Mouse (Mus musculus) adrenal gland, adult 8-10 months (tissue): ENCODE measurements at regions not wholly inside any gene's neighbourhood (a gene's known extent, or its start where the extent isn't known, plus 50 kb on each side); places are given as distances from the start of the nearest gene placed in this dataset.

ENCODE experiments used
- DNase-seq: peaks from one replicate; pipeline ENCODE4 v3.0.0; 2022

DNA sequence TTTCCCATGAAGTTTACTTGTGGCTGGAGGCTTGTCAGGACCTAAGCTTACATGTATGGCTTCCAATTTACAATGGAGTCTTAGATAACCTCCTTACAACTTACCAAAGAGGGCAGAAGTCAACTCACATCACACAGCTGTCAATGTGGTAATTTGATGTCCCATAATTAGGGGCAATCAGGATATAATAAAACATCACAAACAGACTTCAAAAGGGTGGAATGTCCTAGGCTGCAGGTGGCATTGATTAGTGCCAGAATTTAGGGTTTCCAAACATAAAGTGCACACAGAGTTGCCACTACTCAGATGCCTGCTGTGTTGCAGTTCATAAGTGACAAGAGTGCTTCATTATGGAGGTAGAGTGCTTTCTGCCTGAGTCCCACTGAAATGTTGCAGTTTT lies 227.9 kb downstream of the Rnd3 start:
- DNase-seq: no peak

DNA sequence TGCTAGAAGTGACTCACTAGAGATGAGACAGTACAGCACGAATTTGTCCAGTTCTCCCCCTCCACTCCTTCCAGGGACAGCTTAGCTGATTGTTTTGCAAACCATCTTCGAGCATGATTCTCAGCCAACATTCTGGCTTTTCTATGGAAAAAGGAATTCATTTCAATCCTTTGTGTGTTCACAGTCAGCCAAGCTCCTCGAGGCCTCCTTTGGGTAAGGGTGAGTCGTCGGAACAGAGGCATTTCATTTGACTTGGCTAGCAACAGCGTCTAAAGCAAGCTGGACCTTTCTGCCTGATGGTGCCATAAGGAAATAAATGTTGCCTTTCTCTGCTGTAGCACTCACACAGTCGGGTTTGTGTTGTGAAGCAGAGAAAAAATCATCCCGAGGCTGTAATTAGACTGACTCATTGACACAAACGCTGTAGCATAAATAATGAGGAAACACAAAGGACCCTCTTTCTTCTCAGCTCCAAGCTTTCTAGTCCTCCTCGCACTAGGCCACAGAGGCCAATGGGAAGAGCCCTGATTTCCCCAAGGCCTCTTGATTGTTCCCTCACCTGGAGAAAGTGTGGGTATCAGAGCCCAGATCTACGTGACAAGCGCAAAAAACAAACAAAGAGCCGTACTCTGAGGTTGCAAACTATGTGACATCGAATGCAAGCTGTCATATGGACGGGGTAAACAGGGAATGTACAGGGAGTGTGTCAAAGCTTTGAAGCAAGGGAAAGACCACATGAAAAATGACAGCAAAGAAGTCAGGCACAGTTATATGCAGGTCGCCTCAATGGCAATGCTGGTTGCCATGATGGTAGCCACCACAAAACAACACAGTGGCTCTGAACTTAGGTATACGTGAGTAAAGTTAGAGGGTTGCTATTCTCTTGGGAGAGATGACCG lies 232.3 kb downstream of the Rnd3 start:
- DNase-seq: no peak

DNA sequence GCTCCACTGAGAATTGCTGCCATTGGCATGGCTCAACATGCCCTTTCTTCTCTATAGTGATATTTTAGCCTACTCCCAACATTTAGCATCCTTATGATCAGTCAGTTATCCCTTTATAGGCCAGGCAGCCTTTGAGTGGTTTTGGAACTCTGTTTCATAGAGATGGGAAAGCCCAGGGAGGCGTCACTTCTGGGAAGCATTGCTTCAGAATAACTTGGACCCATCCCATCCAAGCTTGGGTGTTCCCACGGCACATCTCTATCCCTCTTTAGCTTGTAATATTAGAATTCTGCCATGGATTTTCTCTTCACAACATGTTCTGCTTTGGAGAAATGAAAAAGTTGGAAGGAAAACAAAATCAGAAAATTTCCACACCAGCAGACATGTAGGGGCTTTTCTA lies 233.8 kb downstream of the Rnd3 start:
- no peak for DNase-seq

DNA sequence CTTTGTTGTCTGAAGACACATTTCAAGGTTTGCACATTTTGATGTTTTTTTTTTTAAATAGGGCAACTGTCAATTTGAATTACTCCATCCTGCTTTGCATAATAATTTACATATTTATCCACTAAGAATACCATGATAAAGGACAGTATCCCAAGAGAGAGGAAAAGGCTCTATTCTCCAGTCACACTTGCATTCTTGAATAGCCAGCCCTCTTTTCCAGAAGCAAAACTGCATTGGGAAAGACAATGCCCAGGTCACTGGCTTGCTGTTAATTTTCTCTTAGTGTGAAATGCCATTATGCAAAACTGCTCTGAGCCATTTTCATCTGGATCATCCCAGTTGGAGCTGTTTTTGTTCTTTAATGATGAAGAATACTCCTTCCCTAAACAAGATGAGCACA lies 234.7 kb downstream of the Rnd3 start:
- no peak for DNase-seq

DNA sequence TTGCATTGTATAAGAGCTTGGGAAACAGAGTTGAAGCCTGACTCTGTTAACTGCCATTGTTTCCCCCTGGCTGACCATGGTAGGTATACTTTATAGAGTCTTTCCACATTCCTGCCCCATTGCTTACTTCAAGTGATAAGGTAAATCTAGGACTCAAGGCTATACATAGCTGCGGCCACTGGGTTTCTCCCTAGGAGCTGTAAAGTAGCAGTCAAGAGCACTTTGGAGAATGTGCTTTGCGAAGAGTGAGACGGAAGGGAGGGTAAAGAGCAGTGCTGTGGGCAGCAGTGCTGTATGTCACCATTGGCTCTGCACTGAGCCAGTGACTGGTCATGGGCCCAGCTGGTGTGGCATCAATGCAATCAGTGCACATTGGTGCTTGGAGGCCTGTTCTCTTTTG lies 240.1 kb downstream of the Rnd3 start:
- no peak for DNase-seq

DNA sequence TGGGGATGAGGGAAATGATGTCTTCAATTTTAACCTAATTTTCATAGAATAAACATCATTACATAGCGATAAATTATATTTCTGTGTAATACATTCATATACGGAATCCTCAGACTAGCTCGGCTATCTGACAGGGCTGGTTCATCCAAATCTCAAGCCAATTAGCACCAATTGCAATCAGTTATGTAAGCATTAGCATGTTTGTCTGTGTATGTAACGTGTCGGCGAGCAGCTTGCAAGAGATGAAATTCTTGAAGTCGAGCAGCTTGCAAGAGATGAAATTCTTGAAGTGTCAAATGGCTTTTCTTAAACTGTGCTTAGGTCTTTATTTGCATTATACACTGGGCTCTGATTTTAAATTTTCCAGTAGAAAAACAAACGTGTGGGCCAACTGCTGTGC lies 246.2 kb downstream of the Rnd3 start:
- DNase-seq: no peak

DNA sequence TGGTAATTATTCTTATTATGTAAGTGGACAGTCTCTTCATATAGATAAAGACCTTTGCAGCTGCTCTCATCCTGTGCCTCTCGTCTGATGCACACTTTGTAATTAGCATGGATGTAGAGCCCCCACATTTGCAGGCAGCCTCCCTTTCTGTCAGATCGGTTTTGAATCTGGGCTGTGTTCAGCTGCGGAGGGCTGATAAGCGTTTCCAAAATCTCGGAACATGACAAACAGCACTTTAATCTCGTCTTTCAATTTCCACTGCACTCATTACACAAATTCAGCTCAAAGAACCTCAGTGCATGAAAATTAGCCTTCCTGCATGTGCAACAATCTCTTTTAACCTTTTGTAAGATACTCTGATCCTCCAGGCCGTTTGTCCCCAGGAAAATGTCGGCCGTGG lies 246.7 kb downstream of the Rnd3 start:
- no peak for DNase-seq

DNA sequence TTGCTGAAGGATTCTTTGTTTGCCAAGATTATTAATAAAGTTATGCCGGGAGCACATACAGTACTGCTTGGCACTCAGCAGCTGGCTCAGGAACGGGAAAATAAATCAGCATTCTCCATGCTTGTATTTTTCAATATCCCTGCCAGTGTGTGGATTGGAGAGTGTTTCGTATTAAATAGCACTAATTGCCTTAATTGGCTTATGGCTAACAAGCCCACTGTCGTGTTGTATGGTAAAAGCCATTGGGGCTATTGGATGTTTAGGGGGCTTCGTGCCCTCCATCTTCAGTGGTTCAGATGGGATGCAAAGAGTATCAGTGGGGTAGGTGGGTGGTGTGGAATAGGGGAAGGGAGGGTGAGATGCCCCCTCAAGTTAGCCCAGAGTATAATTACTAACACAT lies 259.9 kb downstream of the Rnd3 start:
- no peak for DNase-seq

DNA sequence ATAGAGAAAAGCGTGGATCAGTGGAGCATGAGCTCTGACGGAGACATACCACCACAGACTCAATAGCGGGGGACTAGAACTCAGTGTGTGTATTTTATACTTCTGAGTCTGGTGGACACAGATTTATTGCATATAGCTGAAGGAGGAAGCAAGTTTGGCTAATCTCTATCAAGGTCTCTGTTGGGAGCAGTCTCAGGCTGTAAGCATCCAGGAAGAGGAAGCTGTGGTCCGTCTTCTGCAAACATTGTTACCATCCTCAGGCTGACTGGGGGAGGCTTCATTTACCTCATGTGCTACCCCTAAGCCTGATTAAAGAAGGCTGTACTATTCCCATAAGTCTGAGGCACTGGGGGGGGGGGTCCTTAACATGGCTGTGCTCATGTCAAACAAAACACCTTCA lies 261.0 kb downstream of the Rnd3 start:
- DNase-seq: no peak

DNA sequence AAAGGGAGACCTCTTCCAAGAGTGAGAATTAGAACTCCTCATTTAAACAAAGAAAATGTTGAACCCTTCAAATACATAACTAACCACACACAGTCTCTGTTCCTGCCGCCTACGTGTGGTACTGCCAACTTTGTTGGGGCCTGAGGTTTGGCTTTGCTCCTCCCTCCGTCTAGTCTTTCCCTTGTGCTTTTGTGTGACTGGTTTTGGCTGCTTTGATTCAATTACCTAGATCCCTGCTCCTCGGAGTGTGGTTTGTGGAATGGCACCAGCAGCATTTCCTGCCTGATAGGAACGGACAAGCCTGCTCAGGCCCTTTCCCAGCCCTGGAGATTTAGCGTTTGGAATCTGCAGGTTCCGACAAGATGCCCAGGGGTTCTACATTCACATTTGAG lies 263.0 kb downstream of the Rnd3 start:
- no peak for DNase-seq

DNA sequence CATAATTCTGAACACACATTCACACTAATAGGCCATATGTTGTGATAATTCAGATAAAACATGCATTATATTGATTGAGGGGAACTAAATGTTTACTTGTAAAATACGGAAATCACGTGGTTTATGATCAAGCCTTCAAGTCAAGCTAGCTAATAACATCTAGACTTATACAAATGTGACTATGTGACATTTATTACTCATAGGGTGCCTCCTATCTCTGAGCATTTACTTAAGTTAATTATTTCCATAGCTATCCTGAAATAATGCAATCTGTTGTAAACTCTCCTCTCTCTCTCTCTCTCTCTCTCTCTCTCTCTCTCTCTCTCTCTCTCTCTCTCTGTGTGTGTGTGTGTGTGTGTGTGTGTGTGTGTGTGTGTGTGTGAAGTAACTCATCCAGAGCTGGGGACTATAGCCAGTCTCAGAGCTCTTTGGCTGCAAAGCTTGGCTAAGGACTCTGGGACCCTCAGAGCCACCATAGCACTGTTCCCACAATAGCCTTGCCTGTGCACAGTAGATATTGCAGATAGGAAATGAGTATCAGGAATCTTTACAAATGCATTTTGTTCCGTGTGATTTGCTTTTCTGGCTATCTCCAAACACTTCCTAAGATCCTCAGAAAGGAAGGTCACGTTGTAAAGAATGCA lies 263.5 kb downstream of the Rnd3 start:
- no peak for DNase-seq

DNA sequence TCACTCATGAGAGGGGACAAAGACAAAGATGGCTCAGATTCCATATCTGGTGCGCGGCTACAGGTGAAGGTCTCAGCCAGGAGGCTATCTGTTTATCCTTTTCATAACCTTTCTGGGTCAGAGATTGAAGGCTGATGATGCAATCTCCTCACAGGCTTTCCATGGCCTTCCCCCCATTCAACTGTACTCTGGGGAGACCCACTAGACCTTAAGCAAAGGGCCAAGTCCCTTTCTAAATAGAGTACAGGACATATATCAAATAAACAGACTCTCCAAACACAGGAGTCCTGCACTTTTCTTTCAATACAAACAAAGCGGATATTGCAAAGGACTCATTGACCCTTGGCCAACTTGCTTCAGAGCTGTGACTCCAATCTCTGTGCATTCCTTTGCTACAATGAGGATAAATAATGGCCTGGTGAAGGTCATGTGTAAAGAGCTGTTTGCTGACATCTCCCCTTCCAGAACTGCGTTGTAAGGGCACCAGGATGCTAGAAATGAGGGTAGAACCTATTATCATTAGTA lies 267.3 kb downstream of the Rnd3 start:
- DNase-seq: no peak

DNA sequence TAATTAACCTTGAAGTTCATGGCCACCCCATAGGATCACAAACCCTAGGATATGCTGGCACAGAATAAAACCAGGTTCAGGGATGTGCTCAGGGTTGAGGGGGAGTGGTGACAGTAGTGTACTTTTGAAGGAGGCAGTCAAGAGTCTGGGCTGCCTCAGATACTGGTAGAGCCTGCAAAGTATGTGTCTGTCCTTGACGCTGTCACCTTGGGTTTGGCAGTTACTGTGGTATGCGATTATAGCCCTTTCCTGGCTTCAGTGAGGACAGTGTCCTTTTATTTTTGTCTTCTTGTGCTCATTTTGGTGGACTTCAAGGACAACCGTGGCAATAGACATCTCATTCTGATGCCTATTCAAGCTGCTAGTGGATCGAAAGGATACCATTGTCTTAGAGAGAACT lies 268.1 kb downstream of the Rnd3 start:
- DNase-seq: peak; percentile 16

DNA sequence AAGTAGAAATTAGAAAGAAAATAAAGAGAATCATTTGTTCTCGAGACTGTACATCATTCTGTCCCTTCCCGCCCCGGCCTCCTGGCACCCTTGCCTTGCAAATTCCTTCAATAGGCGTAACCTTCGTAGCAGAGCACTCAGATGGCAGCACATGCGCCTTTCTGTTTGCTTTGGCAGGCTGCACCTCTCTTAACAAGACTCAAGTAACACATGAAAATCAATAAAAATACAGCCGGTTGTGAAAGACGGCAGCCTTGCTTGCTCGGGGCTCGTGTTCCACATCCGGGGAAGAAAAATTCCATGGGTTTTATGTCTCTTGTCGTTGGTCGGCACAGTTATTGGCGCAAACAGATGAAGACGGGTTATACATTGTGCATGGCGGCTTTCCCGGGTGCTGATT lies 271.2 kb downstream of the Rnd3 start:
- DNase-seq: peak; percentile 9

DNA sequence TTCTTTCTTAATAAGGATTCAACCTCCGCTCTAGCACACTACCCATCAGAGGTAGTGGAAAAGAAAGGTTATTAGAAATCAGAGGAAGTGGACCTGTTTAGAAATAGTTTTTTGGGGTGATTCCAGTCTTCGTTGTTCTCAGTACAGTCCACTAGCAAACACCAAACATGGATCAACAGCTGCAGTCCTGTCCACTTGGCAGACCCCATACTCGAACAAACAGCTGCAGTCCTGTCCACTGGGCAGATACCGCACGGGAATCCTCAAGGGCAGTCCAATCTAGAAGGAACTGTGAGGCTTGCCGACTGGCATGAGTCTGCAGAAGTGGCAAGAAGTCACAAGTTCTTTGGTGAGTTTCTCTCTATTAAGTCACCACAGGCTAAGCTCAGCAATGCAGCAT lies 273.8 kb downstream of the Rnd3 start:
- DNase-seq: no peak

DNA sequence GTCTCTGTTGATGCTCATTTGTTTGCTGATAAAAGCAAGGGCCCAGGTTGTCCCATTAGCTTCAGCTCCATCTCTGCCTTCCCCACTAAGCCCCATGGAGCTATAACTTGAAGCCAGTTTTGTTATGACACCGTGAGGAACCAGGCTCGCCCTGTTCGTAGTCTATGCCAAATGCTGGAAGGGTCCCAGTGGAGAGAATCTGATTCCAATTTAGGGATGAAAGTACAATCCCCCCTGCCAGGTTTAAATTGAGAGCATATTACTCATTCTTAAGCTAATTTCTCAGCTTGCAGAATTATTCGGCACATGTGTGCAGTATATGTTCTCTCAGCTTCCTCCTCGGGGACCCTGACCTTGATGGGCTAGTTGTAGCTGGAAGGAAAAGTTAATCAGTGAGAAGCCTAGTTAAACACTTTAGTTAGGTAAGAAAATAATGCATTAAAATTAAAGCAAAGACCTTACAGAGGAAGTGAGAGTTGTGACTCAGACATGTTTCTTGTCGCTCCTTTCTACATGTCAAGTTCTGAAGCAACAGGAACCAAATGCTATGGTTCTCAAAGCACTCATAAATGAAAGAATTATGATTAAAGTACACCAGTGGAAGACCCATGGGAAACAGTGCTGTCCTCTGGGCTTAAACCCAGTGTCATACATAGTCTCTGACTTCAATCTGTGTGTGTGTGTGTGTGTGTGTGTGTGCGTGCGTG lies 295.2 kb downstream of the Rnd3 start:
- no peak for DNase-seq

DNA sequence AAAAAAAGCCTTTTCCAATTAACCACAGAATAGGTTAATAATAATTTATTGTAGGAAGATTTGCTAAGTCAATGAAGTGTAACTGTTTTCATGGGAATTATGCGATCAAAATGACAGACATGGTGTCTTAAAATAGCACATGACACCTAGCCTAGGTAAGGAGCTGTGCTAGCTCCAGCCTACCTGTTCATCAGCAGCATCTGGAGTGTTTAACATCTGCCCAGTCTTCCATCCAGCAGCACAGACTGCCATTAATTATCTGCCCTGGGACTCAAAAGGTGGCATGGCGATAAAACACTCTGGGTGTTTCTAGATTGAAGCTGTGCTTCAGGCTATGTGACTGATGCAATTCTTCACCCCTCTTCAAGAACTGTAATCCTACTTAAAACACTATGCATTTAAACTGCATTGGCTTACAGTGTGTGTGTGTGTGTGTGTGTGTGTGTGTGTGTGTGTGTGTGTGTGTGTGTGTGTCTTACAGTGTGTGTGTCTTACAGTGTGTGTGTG lies 296.4 kb downstream of the Rnd3 start:
- DNase-seq: no peak

DNA sequence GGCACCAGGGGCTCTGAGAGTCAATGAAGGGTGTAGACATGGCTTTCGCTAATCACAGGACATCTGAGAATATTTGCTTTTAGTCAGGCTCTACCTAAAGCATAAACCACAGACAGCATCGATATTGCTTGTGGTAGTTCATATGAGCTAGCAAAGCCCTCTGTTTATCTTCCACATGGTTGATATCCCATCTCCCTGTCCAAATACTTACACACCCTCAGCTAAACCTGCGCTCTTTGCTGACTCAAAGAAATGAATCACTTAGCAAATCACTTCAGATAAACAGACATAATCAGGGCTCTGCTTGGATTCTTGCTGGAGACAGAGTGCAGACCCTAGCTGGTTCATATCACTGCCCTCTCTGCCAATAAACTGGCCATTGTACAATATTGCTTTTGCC lies 298.8 kb downstream of the Rnd3 start:
- DNase-seq: no peak

DNA sequence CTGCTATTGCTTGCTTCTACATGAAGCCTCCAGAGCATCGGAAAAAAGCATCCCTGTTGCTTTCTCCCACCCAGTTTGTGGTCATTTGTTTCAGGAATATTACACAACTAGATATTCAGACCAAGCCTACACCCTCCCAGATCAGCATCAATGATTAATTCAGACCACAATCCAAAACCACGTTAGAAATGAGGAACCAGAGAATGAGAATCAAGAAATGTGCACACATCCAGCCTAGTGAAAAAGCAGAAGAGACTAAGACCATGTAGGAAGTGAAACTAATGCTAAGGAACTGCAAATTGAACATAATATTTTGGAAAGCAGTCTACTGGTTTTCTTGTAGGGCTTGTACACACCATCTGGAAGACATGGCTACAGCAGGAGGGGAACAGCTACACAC lies 307.0 kb downstream of the Rnd3 start:
- DNase-seq: no peak

DNA sequence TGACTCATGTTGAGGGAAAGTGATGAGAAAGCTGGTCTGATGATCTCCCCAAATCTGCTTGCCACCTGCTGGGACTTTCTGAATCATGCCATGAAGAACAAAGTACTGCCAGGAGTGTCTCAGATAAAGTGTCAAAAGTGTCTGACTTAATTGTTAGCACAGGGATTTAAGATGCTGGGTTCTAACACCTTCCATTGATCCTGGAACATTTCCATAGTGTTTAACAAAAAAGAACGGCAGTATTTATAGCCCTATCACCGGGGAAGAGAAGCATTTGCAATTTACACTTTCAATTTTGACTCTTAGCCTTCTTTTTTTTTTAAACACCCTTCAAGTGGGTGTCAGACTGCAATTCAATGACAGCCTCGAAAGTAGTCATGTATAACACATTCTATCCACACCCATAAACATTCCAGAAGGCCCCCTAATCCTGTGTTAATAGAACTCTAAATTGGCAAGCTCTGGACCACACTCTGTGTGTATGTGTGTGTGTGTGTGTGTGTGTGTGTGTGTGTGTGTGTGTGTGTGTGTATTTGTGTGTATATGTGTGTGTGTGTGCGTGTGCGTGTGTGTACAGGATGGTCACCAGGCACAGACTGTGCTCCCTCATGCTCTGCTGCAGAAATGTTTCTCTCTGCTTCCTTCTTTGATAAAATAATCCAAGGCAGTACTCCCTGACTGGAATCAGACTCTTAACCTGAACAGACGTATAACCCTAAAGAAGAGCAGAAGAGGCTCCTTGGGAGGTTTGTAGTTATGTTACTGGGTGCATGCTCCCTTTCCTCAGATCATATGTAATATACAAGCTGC lies 313.2 kb downstream of the Rnd3 start:
- no peak for DNase-seq

DNA sequence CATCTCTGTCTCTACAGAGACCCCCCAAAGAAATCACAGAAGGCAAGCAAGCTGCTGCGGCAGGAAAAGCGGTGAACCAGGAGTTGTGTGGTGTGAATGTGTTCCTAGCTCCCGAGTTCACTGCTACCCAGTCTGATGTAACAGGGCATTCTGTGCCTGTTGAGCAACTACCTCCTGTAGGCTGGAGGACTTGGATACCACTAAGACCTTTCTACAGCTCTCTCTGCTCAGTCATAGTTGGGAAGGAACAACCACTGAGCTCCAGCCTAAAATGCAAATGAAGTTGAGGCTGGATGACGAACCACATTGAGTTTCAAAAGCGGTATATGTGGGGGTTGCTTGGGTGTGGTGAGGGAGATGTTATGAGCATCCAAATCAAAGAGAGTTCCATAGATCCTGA lies 315.1 kb downstream of the Rnd3 start:
- no peak for DNase-seq

DNA sequence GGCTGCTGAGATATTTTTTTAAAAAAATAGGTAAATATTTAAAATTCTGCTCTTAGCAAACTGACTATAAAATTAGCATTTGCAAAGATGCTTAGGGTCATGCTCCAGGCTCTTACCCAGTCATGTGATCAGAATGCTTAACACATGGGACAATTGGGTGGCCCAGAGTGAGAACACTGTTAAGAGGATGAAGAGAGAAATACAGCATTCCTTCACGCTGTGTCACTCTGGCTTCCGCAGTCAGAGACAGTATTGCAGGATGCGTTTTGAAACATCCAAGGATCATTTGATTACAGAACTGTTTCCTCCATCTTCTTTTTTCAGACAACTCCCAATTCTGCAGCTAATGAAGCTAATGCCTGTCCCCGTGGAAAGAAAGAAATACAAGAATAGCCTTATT lies 316.4 kb downstream of the Rnd3 start:
- no peak for DNase-seq
